Mouse (Mus musculus): Measurements from ENCODE around the gene Esyt1. TPM values are rescaled to one million over a fixed set of nuclear protein-coding genes. Genes with fewer than 3 reads are reported as not detected.
A peak's percentile ranks its signal among the peaks of the same experiment; 100 is the strongest.

The Esyt1 gene
- polyA plus RNA-seq, 1 experiment: 75.2 TPM

DNA sequence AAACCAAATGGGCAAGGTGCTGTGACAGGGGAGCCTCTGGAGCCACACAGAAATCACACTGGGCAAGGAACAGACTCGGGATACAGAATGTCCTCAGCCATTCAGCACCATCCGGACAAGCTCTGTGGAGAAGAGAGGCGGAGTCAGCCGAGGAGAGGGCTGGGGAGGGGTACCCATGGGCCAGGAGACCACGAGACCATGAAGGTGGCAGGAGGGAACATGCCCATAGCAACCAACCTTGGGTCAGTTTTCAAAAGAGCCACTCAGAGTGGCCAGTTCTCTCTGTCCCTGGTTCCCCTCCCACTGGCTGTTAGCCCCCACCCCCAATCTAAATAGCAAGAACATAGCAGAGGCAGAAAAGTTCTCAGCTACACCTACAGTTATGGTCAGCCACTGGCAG lies 34.8 kb downstream of the Esyt1 start:
- TF ChIP-seq CTCF (IDR thresholded peaks at IDR 0.05; ENCODE audit: borderline replicate concordance, insufficient read depth, low read length): no peak
- TF ChIP-seq POLR2A (IDR thresholded peaks at IDR 0.05; ENCODE audit: low read depth, low read length): no peak
- peaks cover 8% of the 10 kb centered on the region; the same call in 1 of the 2 replicates for H3K4me1 ChIP-seq (ENCODE audit: control insufficient read depth, insufficient read depth, low read length)
- peak overlapping the region; percentile 94 for H3K27ac ChIP-seq (ENCODE audit: insufficient read depth, low read length)
- H3K4me3 ChIP-seq (ENCODE audit: insufficient read depth, low read length): peak overlapping the region; percentile 97

DNA sequence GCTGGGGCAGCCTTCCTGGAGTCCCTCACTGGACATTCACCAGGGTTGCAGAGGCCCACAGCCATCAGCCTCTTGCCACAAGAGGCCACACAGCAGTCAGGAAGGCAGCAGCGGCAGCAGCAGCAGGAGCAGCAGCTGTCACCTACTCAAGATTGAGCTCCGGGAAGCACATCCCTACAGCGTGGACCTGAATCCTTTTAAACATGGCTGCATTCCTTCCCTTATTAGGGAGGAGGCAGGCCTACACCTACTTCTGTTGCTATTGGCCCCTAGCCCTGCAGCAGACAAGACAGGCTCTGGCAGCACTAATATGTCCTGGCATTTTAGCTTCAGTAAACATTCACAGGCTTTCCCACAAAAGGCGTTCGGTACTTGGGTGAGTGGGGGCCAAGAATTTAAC lies 35.4 kb downstream of the Esyt1 start:
- Histone ChIP-seq H3K4me3 (ENCODE audit: insufficient read depth, low read length) (no peak overlapping the region), H3K27ac (ENCODE audit: insufficient read depth, low read length) (peak overlapping the region; percentile 94), H3K4me1 (ENCODE audit: control insufficient read depth, insufficient read depth, low read length) (peaks cover 6% of the 10 kb centered on the region; the same call in 1 of the 2 replicates)
- TF ChIP-seq POLR2A (IDR thresholded peaks at IDR 0.05; ENCODE audit: low read depth, low read length) (peak; percentile 73), CTCF (IDR thresholded peaks at IDR 0.05; ENCODE audit: borderline replicate concordance, insufficient read depth, low read length) (no peak)

DNA sequence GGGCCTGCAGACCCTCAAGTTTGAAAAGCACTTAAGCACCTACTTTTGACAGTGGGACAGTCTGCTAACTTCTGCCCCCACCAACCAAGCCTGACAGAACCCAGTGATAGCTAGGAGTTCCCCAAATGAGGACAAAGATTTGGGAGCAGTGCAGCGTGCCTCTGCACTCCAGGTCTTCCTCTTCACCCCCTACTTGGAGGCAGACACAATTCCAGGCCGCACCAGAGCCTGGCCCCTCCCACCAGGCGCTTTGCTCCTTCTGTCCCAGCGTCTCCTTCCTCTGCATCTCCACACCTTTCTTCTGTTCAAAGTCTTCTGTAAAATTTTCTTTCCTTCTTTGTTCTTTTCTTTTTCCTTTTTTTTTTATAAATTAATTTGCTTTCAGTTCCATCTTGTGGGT lies 35.9 kb downstream of the Esyt1 start:
- Histone ChIP-seq H3K27ac (ENCODE audit: insufficient read depth, low read length) (peak overlapping the region; percentile 56), H3K4me1 (ENCODE audit: control insufficient read depth, insufficient read depth, low read length) (peaks cover 2% of the 10 kb centered on the region; the same call in 1 of the 2 replicates), H3K4me3 (ENCODE audit: insufficient read depth, low read length) (no peak overlapping the region)
- no peak; the same call in 1 of the 2 replicates for TF ChIP-seq POLR2A (IDR thresholded peaks at IDR 0.05; ENCODE audit: low read depth, low read length)
- TF ChIP-seq CTCF (IDR thresholded peaks at IDR 0.05; ENCODE audit: borderline replicate concordance, insufficient read depth, low read length): no peak

- no peak overlapping the region for H3K4me3 ChIP-seq (ENCODE audit: insufficient read depth, low read length)
- peak overlapping the region; percentile 56 for H3K27ac ChIP-seq (ENCODE audit: insufficient read depth, low read length)
- peaks cover 2% of the 10 kb centered on the region; the same call in 1 of the 2 replicates for H3K4me1 ChIP-seq (ENCODE audit: control insufficient read depth, insufficient read depth, low read length)
- TF ChIP-seq POLR2A (IDR thresholded peaks at IDR 0.05; ENCODE audit: low read depth, low read length) (no peak), CTCF (IDR thresholded peaks at IDR 0.05; ENCODE audit: borderline replicate concordance, insufficient read depth, low read length) (no peak)
These were observed 36.3 kb downstream of the Esyt1 start for GRCm38 (mm10) chr10:128489380-128489779.

DNA sequence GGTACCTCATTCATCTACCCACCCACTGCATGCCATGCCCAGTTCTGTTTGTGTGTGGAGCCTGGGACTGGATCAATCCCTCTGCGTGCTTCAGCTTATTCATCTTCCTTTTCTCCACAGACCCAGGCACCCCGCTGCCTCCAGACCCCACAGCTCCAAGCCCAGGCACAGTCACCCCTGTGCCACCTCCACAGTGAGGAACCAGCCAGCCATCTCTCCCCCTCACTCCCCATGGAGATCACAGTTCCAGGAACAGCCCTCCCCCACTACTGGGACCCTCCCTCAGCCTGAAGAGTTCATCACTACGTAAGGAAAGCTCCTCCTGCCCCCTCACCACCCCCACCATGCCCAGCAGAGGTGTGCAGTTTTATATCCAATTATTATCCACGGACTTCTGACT lies 36.9 kb downstream of the Esyt1 start:
- H3K4me3 ChIP-seq (ENCODE audit: insufficient read depth, low read length): no peak overlapping the region
- TF ChIP-seq POLR2A (IDR thresholded peaks at IDR 0.05; ENCODE audit: low read depth, low read length) (no peak), CTCF (IDR thresholded peaks at IDR 0.05; ENCODE audit: borderline replicate concordance, insufficient read depth, low read length) (no peak)
- 0 out of 2 replicates have a peak overlapping the region, but pooled peaks have one; percentile 3 for H3K27ac ChIP-seq (ENCODE audit: insufficient read depth, low read length)
- H3K4me1 ChIP-seq (ENCODE audit: control insufficient read depth, insufficient read depth, low read length): peaks cover 2% of the 10 kb centered on the region; the same call in 1 of the 2 replicates

DNA sequence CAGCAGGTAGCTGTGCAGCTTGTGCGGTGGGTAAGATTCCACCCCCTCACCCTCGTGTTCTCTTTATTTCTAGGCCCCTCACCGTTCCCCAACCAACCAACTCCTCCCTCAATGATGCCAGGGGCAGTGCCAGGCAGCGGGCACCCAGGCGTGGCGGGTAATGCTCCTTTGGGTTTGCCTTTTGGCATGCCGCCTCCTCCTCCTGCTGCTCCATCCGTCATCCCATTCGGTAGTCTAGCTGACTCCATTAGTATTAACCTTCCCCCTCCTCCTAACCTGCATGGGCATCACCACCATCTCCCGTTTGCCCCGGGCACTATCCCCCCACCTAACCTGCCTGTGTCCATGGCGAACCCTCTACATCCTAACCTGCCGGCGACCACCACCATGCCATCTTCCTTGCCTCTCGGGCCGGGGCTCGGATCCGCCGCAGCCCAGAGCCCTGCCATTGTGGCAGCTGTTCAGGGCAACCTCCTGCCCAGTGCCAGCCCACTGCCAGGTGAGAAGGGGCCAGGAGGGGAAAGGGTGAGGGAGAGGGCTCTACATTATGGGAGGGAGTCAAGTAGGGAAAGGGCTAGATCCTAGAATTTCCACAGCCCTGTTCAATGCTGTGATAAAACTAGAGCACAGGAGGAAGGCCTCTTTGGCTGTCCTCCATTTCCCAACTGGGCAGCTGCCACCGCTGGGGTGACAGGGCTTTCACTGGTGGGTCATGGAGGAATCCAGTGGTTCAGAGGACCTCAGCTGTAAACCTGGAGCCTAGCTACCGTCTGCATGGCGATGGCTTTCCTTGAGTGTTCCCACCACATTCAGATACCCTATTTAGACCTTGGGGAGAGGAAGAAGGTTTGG lies 37.6 kb downstream of the Esyt1 start:
- TF ChIP-seq CTCF (IDR thresholded peaks at IDR 0.05; ENCODE audit: borderline replicate concordance, insufficient read depth, low read length): no peak
- TF ChIP-seq POLR2A (IDR thresholded peaks at IDR 0.05; ENCODE audit: low read depth, low read length): no peak
- Histone ChIP-seq H3K27ac (ENCODE audit: insufficient read depth, low read length) (no peak overlapping the region), H3K4me3 (ENCODE audit: insufficient read depth, low read length) (no peak overlapping the region), H3K4me1 (ENCODE audit: control insufficient read depth, insufficient read depth, low read length) (peaks cover 2% of the 10 kb centered on the region; the same call in 1 of the 2 replicates)

DNA sequence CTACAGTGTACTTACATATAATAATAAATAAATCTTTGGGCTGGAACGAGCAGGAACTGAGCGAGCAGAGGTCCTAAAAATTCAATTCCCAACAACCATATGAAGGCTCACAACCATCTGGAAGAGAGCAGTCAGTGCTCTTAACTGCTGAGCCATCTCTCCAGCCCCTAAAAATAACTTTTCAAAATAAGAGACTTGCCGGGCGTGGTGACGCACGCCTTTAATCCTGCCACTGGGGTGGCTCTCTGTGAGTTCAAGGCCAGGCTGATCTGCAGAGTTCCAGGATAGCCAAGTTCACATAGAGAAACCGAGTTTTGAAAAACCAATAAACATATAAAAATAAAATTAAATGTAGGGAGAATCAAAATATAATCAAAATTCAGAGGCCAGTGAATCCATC lies 39.3 kb downstream of the Esyt1 start:
- H3K4me1 ChIP-seq (ENCODE audit: control insufficient read depth, insufficient read depth, low read length): peaks cover 2% of the 10 kb centered on the region; the same call in 1 of the 2 replicates
- H3K27ac ChIP-seq (ENCODE audit: insufficient read depth, low read length): no peak overlapping the region
- no peak overlapping the region for H3K4me3 ChIP-seq (ENCODE audit: insufficient read depth, low read length)
- TF ChIP-seq CTCF (IDR thresholded peaks at IDR 0.05; ENCODE audit: borderline replicate concordance, insufficient read depth, low read length): no peak
- TF ChIP-seq POLR2A (IDR thresholded peaks at IDR 0.05; ENCODE audit: low read depth, low read length): no peak

DNA sequence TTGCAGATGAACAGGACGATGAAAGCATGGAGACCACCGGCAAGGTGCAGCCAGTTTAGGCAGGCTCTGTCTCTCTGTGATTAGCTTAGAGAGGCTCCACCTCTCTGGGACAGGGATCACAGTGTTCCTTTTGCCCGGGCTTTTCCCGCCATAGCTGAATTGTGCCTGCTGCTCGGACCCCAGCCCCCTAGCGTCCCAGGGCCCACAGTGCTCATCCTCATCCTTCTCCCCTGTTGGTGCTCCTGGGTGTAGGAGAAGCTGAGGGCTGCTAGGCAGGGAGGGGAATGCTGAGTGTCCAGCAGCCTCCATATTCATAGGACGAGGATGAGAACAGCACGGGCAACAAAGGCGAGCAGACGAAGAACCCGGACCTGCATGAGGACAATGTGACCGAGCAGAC lies 51.3 kb downstream of the Esyt1 start:
- Histone ChIP-seq H3K4me1 (ENCODE audit: control insufficient read depth, insufficient read depth, low read length) (no peaks in the 10 kb centered on the region), H3K4me3 (ENCODE audit: insufficient read depth, low read length) (no peak overlapping the region), H3K27ac (ENCODE audit: insufficient read depth, low read length) (no peak overlapping the region)
- TF ChIP-seq POLR2A (IDR thresholded peaks at IDR 0.05; ENCODE audit: low read depth, low read length) (no peak), CTCF (IDR thresholded peaks at IDR 0.05; ENCODE audit: borderline replicate concordance, insufficient read depth, low read length) (no peak)

DNA sequence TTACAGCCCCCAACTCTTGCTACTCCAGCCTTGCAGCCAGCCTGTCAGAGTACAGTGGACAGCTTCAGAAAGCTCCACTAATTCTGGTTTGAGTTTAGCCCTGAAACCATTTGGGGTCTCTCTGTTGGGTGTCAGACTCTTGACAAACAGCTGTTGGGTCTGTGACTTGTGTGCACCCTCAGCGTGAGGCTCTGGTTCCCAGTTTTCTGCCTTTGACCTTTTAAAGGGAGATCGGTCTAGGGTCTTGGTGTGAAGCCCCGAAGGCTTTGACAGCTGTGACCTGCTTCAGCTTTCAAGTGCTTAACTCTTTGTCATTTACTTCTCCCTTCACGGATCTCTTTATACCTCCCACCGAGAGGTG lies 65.4 kb downstream of the Esyt1 start:
- no peak overlapping the region for H3K27ac ChIP-seq (ENCODE audit: insufficient read depth, low read length)
- peak overlapping the region; percentile 93 for H3K4me3 ChIP-seq (ENCODE audit: insufficient read depth, low read length)
- TF ChIP-seq POLR2A (IDR thresholded peaks at IDR 0.05; ENCODE audit: low read depth, low read length): no peak
- no peak for TF ChIP-seq CTCF (IDR thresholded peaks at IDR 0.05; ENCODE audit: borderline replicate concordance, insufficient read depth, low read length)
- no peaks in the 10 kb centered on the region for H3K4me1 ChIP-seq (ENCODE audit: control insufficient read depth, insufficient read depth, low read length)

Other genes with a start within 250 kb of the Esyt1 start
- 0.42 TPM in 1 of 2 replicates, not detected in the other for gene Il23a, start 227.1 kb downstream of the Esyt1 start, polyA plus RNA-seq (2011; ENCODE audit: insufficient read length, low read depth, missing spikeins)
- gene Pan2, start 222.5 kb downstream of the Esyt1 start, polyA plus RNA-seq (2011; ENCODE audit: insufficient read length, low read depth, missing spikeins): 10.2 and 14.2 TPM in 2 replicates
- 121 and 145 TPM in 2 replicates for gene Cnpy2, start 203.4 kb downstream of the Esyt1 start, polyA plus RNA-seq (2011; ENCODE audit: insufficient read length, low read depth, missing spikeins)
- gene Cs, start 188.1 kb downstream of the Esyt1 start, polyA plus RNA-seq (2011; ENCODE audit: insufficient read length, low read depth, missing spikeins): 204 and 207 TPM in 2 replicates
- 20.5 and 24.6 TPM in 2 replicates for gene Coq10a, start 156.9 kb downstream of the Esyt1 start, polyA plus RNA-seq (2011; ENCODE audit: insufficient read length, low read depth, missing spikeins)
- 59.1 and 63.1 TPM in 2 replicates for gene Ankrd52, start 148.8 kb downstream of the Esyt1 start, polyA plus RNA-seq (2011; ENCODE audit: insufficient read length, low read depth, missing spikeins)
- not detected in 2 replicates for gene Slc39a5, start 124.6 kb downstream of the Esyt1 start, polyA plus RNA-seq (2011; ENCODE audit: insufficient read length, low read depth, missing spikeins)
- 42.0 and 44.9 TPM in 2 replicates for gene Nabp2, start 114.4 kb downstream of the Esyt1 start, polyA plus RNA-seq (2011; ENCODE audit: insufficient read length, low read depth, missing spikeins)
- 42.1 and 45.6 TPM in 2 replicates for gene Rnf41, start 114.2 kb downstream of the Esyt1 start, polyA plus RNA-seq (2011; ENCODE audit: insufficient read length, low read depth, missing spikeins)
- gene Smarcc2, start 66.6 kb downstream of the Esyt1 start, polyA plus RNA-seq (2011; ENCODE audit: insufficient read length, low read depth, missing spikeins): 100 and 117 TPM in 2 replicates
- gene Myl6, start 31.7 kb downstream of the Esyt1 start, polyA plus RNA-seq (2011; ENCODE audit: insufficient read length, low read depth, missing spikeins): 2,243 and 2,568 TPM in 2 replicates
- 9.4 and 10.6 TPM in 2 replicates for gene Myl6b, start 27.2 kb downstream of the Esyt1 start, polyA plus RNA-seq (2011; ENCODE audit: insufficient read length, low read depth, missing spikeins)
- gene Zc3h10, start 21.9 kb upstream of the Esyt1 start, polyA plus RNA-seq (2011; ENCODE audit: insufficient read length, low read depth, missing spikeins): 4.7 and 6.0 TPM in 2 replicates
- 2,862 and 3,188 TPM in 2 replicates for gene Rpl41, start 23.4 kb upstream of the Esyt1 start, polyA plus RNA-seq (2011; ENCODE audit: insufficient read length, low read depth, missing spikeins)
- gene Pa2g4, start 40.1 kb upstream of the Esyt1 start, polyA plus RNA-seq (2011; ENCODE audit: insufficient read length, low read depth, missing spikeins): 146 and 152 TPM in 2 replicates
- gene Erbb3, start 63.8 kb upstream of the Esyt1 start, polyA plus RNA-seq (2011; ENCODE audit: insufficient read length, low read depth, missing spikeins): 0.13 and 0.70 TPM in 2 replicates
- 1,073 and 1,205 TPM in 2 replicates for gene Rps26, start 100.9 kb upstream of the Esyt1 start, polyA plus RNA-seq (2011; ENCODE audit: insufficient read length, low read depth, missing spikeins)
- gene Ikzf4, start 120.1 kb upstream of the Esyt1 start, polyA plus RNA-seq (2011; ENCODE audit: insufficient read length, low read depth, missing spikeins): 2.3 and 4.8 TPM in 2 replicates
- 14.3 and 15.7 TPM in 2 replicates for gene Suox, start 148.2 kb upstream of the Esyt1 start, polyA plus RNA-seq (2011; ENCODE audit: insufficient read length, low read depth, missing spikeins)
- 88.8 and 96.7 TPM in 2 replicates for gene Rab5b, start 170.4 kb upstream of the Esyt1 start, polyA plus RNA-seq (2011; ENCODE audit: insufficient read length, low read depth, missing spikeins)
- 0.68 and 0.87 TPM in 2 replicates for gene Pmel, start 178.3 kb upstream of the Esyt1 start, polyA plus RNA-seq (2011; ENCODE audit: insufficient read length, low read depth, missing spikeins)
- 49.3 and 66.6 TPM in 2 replicates for gene Cdk2, start 179.2 kb upstream of the Esyt1 start, polyA plus RNA-seq (2011; ENCODE audit: insufficient read length, low read depth, missing spikeins)
- gene Dgka, start 219.0 kb upstream of the Esyt1 start, polyA plus RNA-seq (2011; ENCODE audit: insufficient read length, low read depth, missing spikeins): 14.6 and 19.0 TPM in 2 replicates
- gene Pym1, start 222.0 kb upstream of the Esyt1 start, polyA plus RNA-seq (2011; ENCODE audit: insufficient read length, low read depth, missing spikeins): 29.5 and 38.2 TPM in 2 replicates

Measured in embryonic fibroblast, embryonic 13.5 days (primary cell).